Mouse (Mus musculus): ENCODE measurements around the gene Gm7145.
"Not testable (repeated sequence)": the region's sequence is repeated elsewhere in the genome, so short reads cannot be mapped to it uniquely, and the experiment has no call there.

GRCm38 (mm10) chr1:117927715-117928114 is 38.0 kb upstream of the Gm7145 start, which contains the start of gene Gm28168:
- TF ChIP-seq CTCF (IDR thresholded peaks at IDR 0.05; ENCODE audit: borderline replicate concordance, control insufficient read depth, extremely low read depth, insufficient read depth, low read length, poor library complexity); POLR2A (IDR thresholded peaks at IDR 0.05; ENCODE audit: control insufficient read depth, extremely low read depth, insufficient read depth, low read length, poor library complexity): not testable (repeated sequence)
